Mouse (Mus musculus) liver, adult 2 months (tissue): ENCODE measurements around the gene Pcna.

Source experiments
- CTCF ChIP-seq: fragments of 200-500 bp; IDR thresholded peaks from 2 replicates; pipeline ENCODE4 v1.5.1; 2011; ENCODE audit warnings: low read depth, low read length, control low read depth
- POLR2A ChIP-seq: fragments of 200-500 bp; IDR thresholded peaks from 2 replicates; pipeline ENCODE4 v1.6.1; 2011; ENCODE audit warnings: low read length, control low read depth; ENCODE audit not compliant: insufficient read depth; ENCODE audit errors: extremely low read depth

GRCm38 (mm10) chr2:132233985-132234765 is 18.9 kb downstream of the Pcna start:
- TF ChIP-seq POLR2A (no peak), CTCF (no peak)
